Mouse (Mus musculus) CH12.LX (cell line): ENCODE results near the gene Saxo2.

Experiments
- CHD2 ChIP-seq: IDR thresholded peaks from 2 replicates; pipeline ENCODE4 v1.6.1; 2011; ENCODE audit warnings: low read length, improper control_type of control experiment
- CTCF ChIP-seq, 2 experiments: IDR thresholded peaks in 1 of 2; conservative IDR thresholded peaks in 1 of 2; 2 replicates each; pipeline ENCODE4 v1.5.1; 2011 to 2012; ENCODE audit warnings: low read depth in 2 of 2, low read length in 2 of 2, improper control_type of control experiment in 1 of 2, inconsistent platforms in 1 of 2, mild to moderate bottlenecking in 1 of 2, moderate library complexity in 1 of 2
- EP300 ChIP-seq: IDR thresholded peaks from 2 replicates; pipeline ENCODE4 v1.6.1; 2011; ENCODE audit warnings: low read length, improper control_type of control experiment
- JUND ChIP-seq: conservative IDR thresholded peaks from 2 replicates; pipeline ENCODE4 v1.6.1; 2011; ENCODE audit warnings: low read depth, low read length, improper control_type of control experiment
- MAZ ChIP-seq: IDR thresholded peaks from 2 replicates; pipeline ENCODE4 v1.6.1; 2012; ENCODE audit warnings: low read depth, mild to moderate bottlenecking, inconsistent platforms, low read length, improper control_type of control experiment, moderate library complexity
- NELFE ChIP-seq: IDR thresholded peaks from 2 replicates; pipeline ENCODE4 v1.6.1; 2011; ENCODE audit warnings: low read depth, low read length, improper control_type of control experiment
- POLR2A ChIP-seq: IDR thresholded peaks from 2 replicates; pipeline ENCODE4 v1.6.1; 2011; ENCODE audit warnings: low read depth, mild to moderate bottlenecking, improper control_type of control experiment, low read length
- USF1 ChIP-seq: IDR thresholded peaks from 2 replicates; pipeline ENCODE4 v1.6.1; 2014; ENCODE audit warnings: low read depth, mild to moderate bottlenecking, inconsistent platforms, low read length, improper control_type of control experiment
- USF2 ChIP-seq: conservative IDR thresholded peaks from 2 replicates; pipeline ENCODE4 v1.6.1; 2011; ENCODE audit warnings: low read depth, low read length, improper control_type of control experiment
- ZC3H11A ChIP-seq: IDR thresholded peaks from 2 replicates; pipeline ENCODE4 v1.6.1; 2012; ENCODE audit warnings: low read depth, mild to moderate bottlenecking, inconsistent platforms, low read length, improper control_type of control experiment
- ZMIZ1 ChIP-seq: IDR thresholded peaks from 2 replicates; pipeline ENCODE4 v1.6.1; 2012; ENCODE audit warnings: low read depth, mild to moderate bottlenecking, inconsistent platforms, low read length, improper control_type of control experiment

- TF ChIP-seq POLR2A (no peak), NELFE (no peak), CHD2 (no peak), JUND (no peak), CTCF (conservative IDR thresholded peaks at IDR 0.05 in 1 of 2, IDR thresholded peaks at IDR 0.05 in 1 of 2; ENCODE audit: low read depth in 2 of 2, low read length in 2 of 2) (no peak), ZC3H11A (no peak), USF1 (no peak), EP300 (no peak), ZMIZ1 (no peak), MAZ (no peak), USF2 (no peak)
These were observed 40.4 kb upstream of the Saxo2 start for GRCm38 (mm10) chr7:82688736-82689135.
